Mouse (Mus musculus): Measurements from ENCODE around the gene Eddm3b. TPM values are rescaled to one million over a fixed set of nuclear protein-coding genes. Genes with fewer than 3 reads are reported as not detected.

The Eddm3b gene
- polyA plus RNA-seq, 1 experiment from 2014 or later, result not detected

- H3K4me3 ChIP-seq, result peak overlapping the region; percentile 46
- H3K4me2 ChIP-seq, result peak overlapping the region; percentile 73
- WGBS (ENCODE audit: insufficient replicate concordance), result 17% methylated on average over 9 of the region's 9 CpGs
- H3K4me1 ChIP-seq, result peaks cover 77% of the 10 kb centered on the region
- peak overlapping the region; percentile 63 for H3K9ac ChIP-seq
- H3K27me3 ChIP-seq (replicated peaks), result no peaks in the 10 kb centered on the region
- ATAC-seq, result peak; percentile 85
- H3K36me3 ChIP-seq, result no peaks in the 10 kb centered on the region
- peak overlapping the region; percentile 95 for H3K27ac ChIP-seq
- no peaks in the 10 kb centered on the region for H3K9me3 ChIP-seq (replicated peaks)
Measured at GRCm38 (mm10) chr14:51130315-51130940, 16.2 kb downstream of the Eddm3b start.

DNA sequence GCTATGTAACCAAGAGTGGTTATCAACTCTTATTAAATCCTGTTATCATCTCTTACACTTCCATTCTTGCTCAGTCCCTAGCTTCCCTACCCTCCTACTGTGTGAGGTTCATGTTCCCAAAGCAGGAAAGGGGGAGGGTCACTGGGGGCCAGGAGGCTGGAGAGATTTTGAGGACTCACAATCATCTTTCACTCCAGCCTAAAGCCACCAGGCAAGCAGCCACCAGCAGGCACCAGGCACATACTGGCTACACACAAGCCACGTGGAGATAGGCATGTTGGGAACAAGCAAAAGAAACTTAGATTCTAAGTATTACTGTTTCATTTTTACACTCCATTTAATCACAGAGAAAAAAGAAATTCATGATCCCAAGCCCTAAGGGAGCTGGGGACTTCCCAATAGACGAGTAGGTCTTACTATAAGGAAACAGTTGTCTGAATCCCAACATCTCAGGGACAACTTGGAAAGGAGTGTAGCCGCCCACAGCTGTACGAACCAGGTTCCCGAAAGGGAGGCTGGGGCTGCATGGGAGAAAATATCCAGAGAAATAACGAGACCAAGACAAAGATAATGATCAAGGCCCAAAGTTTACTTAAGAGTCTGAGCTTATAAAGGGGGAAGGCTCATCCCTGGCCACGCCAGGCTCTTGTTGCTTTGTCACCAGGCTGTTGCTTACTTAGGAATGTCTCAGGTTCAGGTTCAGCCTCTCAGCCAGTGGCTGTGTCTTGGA is 17.0 kb downstream of the Eddm3b start:
- WGBS (ENCODE audit: insufficient replicate concordance), result 46% methylated on average over 7 of the region's 7 CpGs
- Histone ChIP-seq H3K4me2 (peak overlapping the region; percentile 73), H3K9ac (peak overlapping the region; percentile 63), H3K36me3 (no peaks in the 10 kb centered on the region), H3K4me3 (no peak overlapping the region), H3K9me3 (replicated peaks) (no peaks in the 10 kb centered on the region), H3K27ac (peak overlapping the region; percentile 95), H3K4me1 (peaks cover 69% of the 10 kb centered on the region), H3K27me3 (replicated peaks) (no peaks in the 10 kb centered on the region)
- ATAC-seq, result no peak

DNA sequence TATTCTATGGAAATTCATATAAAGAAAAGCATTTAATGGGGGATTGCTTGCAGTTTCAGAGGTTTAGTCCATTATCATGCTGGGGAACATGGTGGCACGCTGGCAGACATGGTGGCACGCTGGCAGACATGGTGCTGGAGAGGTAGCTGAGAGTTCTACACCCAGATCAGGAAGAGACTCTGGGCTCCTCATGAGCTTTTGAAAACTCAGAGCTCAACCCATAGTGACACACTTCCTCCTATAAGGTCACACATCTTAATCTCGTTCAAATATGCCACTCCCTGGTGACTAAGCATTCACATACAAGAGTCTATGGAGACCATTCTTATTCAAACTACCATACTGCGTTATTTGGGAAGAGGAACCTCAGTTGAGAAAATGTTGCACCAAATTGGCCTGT is 18.1 kb downstream of the Eddm3b start:
- no peaks in the 10 kb centered on the region for H3K36me3 ChIP-seq
- 50% methylated on average over 4 of the region's 4 CpGs for WGBS (ENCODE audit: insufficient replicate concordance)
- H3K27me3 ChIP-seq (replicated peaks), result no peaks in the 10 kb centered on the region
- peaks cover 59% of the 10 kb centered on the region for H3K4me1 ChIP-seq
- H3K4me3 ChIP-seq, result no peak overlapping the region
- H3K9ac ChIP-seq, result peak overlapping the region; percentile 63
- no peaks in the 10 kb centered on the region for H3K9me3 ChIP-seq (replicated peaks)
- peak overlapping the region; percentile 46 for H3K4me2 ChIP-seq
- peak overlapping the region; percentile 95 for H3K27ac ChIP-seq
- ATAC-seq, result peak; percentile 52; the same call in 1 of the 2 replicates

DNA sequence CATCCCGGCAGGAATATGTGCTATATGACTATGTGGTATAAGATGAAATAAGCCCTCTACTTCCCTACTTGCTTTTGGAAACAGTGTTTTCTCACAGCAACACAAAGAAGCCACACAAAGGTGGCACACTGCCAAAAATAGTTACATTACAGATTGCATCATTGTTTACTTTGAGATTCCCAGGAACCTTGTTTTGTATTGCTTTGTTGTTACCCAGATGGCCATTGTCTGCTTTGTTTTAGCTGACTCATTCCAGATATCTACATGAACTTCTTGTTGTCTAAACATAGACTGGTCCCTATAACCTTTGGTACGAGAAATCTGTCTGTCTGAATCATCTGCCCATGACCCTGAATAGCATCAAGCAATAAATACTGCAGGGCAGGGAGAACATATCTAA is 26.1 kb downstream of the Eddm3b start:
- H3K27ac ChIP-seq, result 0 out of 2 replicates have a peak overlapping the region, but pooled peaks have one; percentile 16
- ATAC-seq, result no peak
- no peaks in the 10 kb centered on the region for H3K36me3 ChIP-seq
- H3K27me3 ChIP-seq (replicated peaks), result no peaks in the 10 kb centered on the region
- H3K4me3 ChIP-seq, result no peak overlapping the region
- WGBS (ENCODE audit: insufficient replicate concordance), result 74% methylated on average over 2 of the region's 2 CpGs
- H3K4me2 ChIP-seq, result no peak overlapping the region
- H3K9ac ChIP-seq, result no peak overlapping the region
- H3K4me1 ChIP-seq, result peaks cover 52% of the 10 kb centered on the region
- no peaks in the 10 kb centered on the region for H3K9me3 ChIP-seq (replicated peaks)

DNA sequence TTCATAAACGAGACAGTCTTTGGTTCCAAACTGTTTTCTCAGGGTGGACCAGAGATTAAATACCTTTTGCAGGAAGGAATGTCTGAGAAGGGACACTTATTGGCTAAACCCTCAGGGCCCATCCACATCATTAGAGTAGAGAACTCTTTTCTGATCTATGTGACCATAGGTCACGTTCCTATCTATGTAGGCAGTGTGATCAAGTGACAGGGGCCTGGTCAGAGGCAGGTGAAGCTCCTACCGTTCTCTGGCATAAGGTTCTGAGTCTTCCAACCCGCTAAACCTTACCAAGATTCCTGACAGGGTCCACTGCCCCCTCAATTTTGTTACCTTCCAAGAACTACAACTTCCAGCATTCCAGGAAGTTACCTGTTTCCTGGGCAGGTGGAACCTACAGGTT is 27.9 kb downstream of the Eddm3b start:
- Histone ChIP-seq H3K4me1 (peaks cover 70% of the 10 kb centered on the region), H3K4me3 (no peak overlapping the region), H3K27me3 (replicated peaks) (no peaks in the 10 kb centered on the region), H3K27ac (peak overlapping the region; percentile 88), H3K4me2 (no peak overlapping the region), H3K36me3 (no peaks in the 10 kb centered on the region), H3K9me3 (replicated peaks) (no peaks in the 10 kb centered on the region), H3K9ac (peak overlapping the region; percentile 51)
- peak; percentile 55 for ATAC-seq
- WGBS (ENCODE audit: insufficient replicate concordance), result 75% methylated on average over 4 of the region's 4 CpGs

GRCm38 (mm10) chr14:51142568-51142967 is 28.3 kb downstream of the Eddm3b start:
- Histone ChIP-seq H3K27me3 (replicated peaks) (no peaks in the 10 kb centered on the region), H3K9ac (peak overlapping the region; percentile 51), H3K27ac (peak overlapping the region; percentile 88), H3K9me3 (replicated peaks) (no peaks in the 10 kb centered on the region), H3K4me2 (no peak overlapping the region), H3K4me1 (peaks cover 74% of the 10 kb centered on the region), H3K36me3 (no peaks in the 10 kb centered on the region), H3K4me3 (no peak overlapping the region)
- peak; percentile 92 for ATAC-seq
- WGBS (ENCODE audit: insufficient replicate concordance), result 48% methylated on average over 3 of the region's 3 CpGs

DNA sequence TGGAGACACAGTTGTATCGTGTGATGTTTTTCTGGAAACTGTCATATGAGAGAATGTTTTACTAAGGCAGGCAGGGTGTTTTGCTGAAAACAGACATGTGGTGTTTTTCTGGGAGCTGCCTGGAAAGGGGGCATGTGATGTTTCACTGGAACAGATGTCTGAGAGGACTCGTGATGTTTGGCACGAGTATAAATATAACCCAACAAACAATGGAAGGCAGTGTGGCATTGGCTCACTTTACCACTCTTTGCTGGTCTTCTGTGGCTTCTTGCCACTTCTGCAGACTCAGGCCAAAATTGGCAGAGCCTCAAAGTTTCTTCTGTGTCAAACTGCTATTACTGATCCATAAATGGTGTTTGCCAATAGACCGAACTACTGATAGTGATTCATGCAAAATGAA is 29.1 kb downstream of the Eddm3b start:
- Histone ChIP-seq H3K27me3 (replicated peaks) (no peaks in the 10 kb centered on the region), H3K4me1 (peaks cover 81% of the 10 kb centered on the region), H3K9me3 (replicated peaks) (no peaks in the 10 kb centered on the region), H3K4me2 (peak overlapping the region; percentile 44), H3K9ac (peak overlapping the region; percentile 58), H3K4me3 (no peak overlapping the region), H3K36me3 (no peaks in the 10 kb centered on the region), H3K27ac (peak overlapping the region; percentile 89)
- 62% methylated on average over 4 of the region's 4 CpGs for WGBS (ENCODE audit: insufficient replicate concordance)
- ATAC-seq, result no peak

- Histone ChIP-seq H3K4me1 (peaks cover 87% of the 10 kb centered on the region), H3K9ac (peak overlapping the region; percentile 14), H3K27me3 (replicated peaks) (no peaks in the 10 kb centered on the region), H3K27ac (peak overlapping the region; percentile 89), H3K36me3 (no peaks in the 10 kb centered on the region), H3K9me3 (replicated peaks) (no peaks in the 10 kb centered on the region), H3K4me2 (peak overlapping the region; percentile 44), H3K4me3 (no peak overlapping the region)
- peak; percentile 84 for ATAC-seq
- 18% methylated on average over 2 of the region's 2 CpGs for WGBS (ENCODE audit: insufficient replicate concordance)
Measured at GRCm38 (mm10) chr14:51143937-51144336, 29.7 kb downstream of the Eddm3b start.

DNA sequence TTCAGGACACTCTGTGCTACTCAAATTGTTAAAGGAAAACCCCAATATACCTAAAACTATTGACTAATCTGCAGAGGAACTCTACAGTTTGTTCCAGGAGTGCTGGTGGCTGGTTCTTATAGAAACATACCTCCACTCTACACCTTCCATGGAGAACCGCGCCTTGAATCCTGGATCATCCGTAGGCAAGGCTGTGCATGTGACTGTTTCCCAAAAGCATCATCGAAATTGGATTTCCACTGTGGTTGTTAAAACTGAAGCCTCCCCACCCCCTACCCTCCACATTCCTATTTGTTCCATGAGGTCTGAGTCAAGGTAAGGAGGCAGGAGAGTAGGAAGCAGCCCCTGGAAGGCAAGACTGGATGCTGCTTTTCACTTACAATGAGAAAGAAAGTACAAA is 30.2 kb downstream of the Eddm3b start:
- ATAC-seq, result no peak
- Histone ChIP-seq H3K9ac (0 out of 2 replicates have a peak overlapping the region, but pooled peaks have one; percentile 14), H3K4me3 (no peak overlapping the region), H3K36me3 (no peaks in the 10 kb centered on the region), H3K4me2 (peak overlapping the region; percentile 44), H3K9me3 (replicated peaks) (no peaks in the 10 kb centered on the region), H3K4me1 (peaks cover 93% of the 10 kb centered on the region), H3K27me3 (replicated peaks) (no peaks in the 10 kb centered on the region), H3K27ac (peak overlapping the region; percentile 89)
- WGBS (ENCODE audit: insufficient replicate concordance), result 86% methylated on average over 4 of the region's 4 CpGs

GRCm38 (mm10) chr14:51145521-51145920 is 31.3 kb downstream of the Eddm3b start:
- H3K27ac ChIP-seq, result peak overlapping the region; percentile 89

GRCm38 (mm10) chr14:51146685-51147084 is 32.5 kb downstream of the Eddm3b start, which contains the start of gene Rnase1:
Gene Rnase1, minus strand, starts transcription at chr14:51146785.
- ATAC-seq, result no peak
- Histone ChIP-seq H3K4me1 (peaks cover 95% of the 10 kb centered on the region), H3K4me2 (no peak within 1 kb of the TSS), H3K9me3 (replicated peaks) (no peaks in the 10 kb centered on the region), H3K4me3 (no peak within 1 kb of the TSS), H3K9ac (no peak within 1 kb of the TSS), H3K27me3 (replicated peaks) (no peaks in the 10 kb centered on the region), H3K27ac (peak within 1 kb of the TSS; percentile 45; the same call in 1 of the 2 replicates), H3K36me3 (no peaks in the 10 kb centered on the region)
- WGBS (ENCODE audit: insufficient replicate concordance), result 51% methylated on average over 2 of the region's 2 CpGs

More at GRCm38 (mm10) chr14:51145521-51145920, 31.3 kb downstream of the Eddm3b start:
- Histone ChIP-seq H3K4me1 (peaks cover 94% of the 10 kb centered on the region), H3K36me3 (no peaks in the 10 kb centered on the region), H3K4me2 (no peak overlapping the region), H3K9me3 (replicated peaks) (no peaks in the 10 kb centered on the region), H3K9ac (no peak overlapping the region), H3K27me3 (replicated peaks) (no peaks in the 10 kb centered on the region), H3K4me3 (no peak overlapping the region)
- no peak for ATAC-seq
- WGBS (ENCODE audit: insufficient replicate concordance), result 88% methylated on average over 6 of the region's 6 CpGs

GRCm38 (mm10) chr14:51148006-51148405 is 33.8 kb downstream of the Eddm3b start:
- Histone ChIP-seq H3K9me3 (replicated peaks) (no peaks in the 10 kb centered on the region), H3K27ac (peak overlapping the region; percentile 81), H3K9ac (no peak overlapping the region), H3K4me3 (no peak overlapping the region), H3K4me1 (peaks cover 96% of the 10 kb centered on the region), H3K4me2 (no peak overlapping the region), H3K36me3 (no peaks in the 10 kb centered on the region), H3K27me3 (replicated peaks) (no peaks in the 10 kb centered on the region)
- WGBS (ENCODE audit: insufficient replicate concordance), result 70% methylated on average over 3 of the region's 3 CpGs
- no peak for ATAC-seq

Data from liver, embryonic 12.5 days (tissue).